Mouse (Mus musculus): ENCODE data around the gene Rgs6. TPM values are rescaled to one million over a fixed set of nuclear protein-coding genes. Genes with fewer than 3 reads are reported as not detected.

Rgs6 gene
- polyA plus RNA-seq, 1 experiment: 0.57 TPM

GRCm38 (mm10) chr12:82754501-82754900 is 166.4 kb downstream of the Rgs6 start:
- Histone ChIP-seq H3K36me3 (ENCODE audit: control insufficient read depth, insufficient read depth, low read length) (no peaks in the 10 kb centered on the region), H3K27me3 (ENCODE audit: control insufficient read depth, insufficient read depth, low read length) (no peaks in the 10 kb centered on the region), H3K27ac (ENCODE audit: insufficient read depth, low read depth, low read length) (no peak overlapping the region), H3K4me1 (ENCODE audit: control insufficient read depth, insufficient read depth, insufficient read length, low read length) (no peaks in the 10 kb centered on the region), H3K4me3 (ENCODE audit: low read depth, low read length) (no peak overlapping the region)
- 12% methylated on average over 3 of the region's 3 CpGs for WGBS
- no peak for TF ChIP-seq POLR2A (IDR thresholded peaks at IDR 0.05; ENCODE audit: low read depth, low read length)
- no peak for TF ChIP-seq CTCF (IDR thresholded peaks at IDR 0.05; ENCODE audit: extremely low read depth, insufficient read length, insufficient replicate concordance, low read depth, low read length)

DNA sequence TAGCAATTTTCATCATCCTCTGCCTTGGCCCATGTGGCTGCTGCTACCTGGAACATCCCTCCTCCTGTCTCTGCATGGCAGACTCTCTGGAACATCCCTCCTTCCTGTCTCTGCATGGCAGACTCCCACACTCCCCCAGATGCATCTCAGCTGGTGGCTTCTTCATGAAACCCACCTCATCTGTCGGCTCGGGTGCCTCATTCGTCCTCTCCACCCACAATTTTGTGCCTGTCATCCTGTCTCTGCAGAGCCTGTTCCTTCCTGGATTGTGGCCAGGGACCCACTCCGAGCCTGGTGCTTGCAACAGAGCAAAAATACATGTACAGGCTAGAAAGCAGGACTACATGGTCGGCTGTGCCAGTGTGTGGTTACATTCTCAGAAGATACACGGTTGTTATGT is 168.7 kb downstream of the Rgs6 start:
- Histone ChIP-seq H3K36me3 (ENCODE audit: control insufficient read depth, insufficient read depth, low read length) (no peaks in the 10 kb centered on the region), H3K27me3 (ENCODE audit: control insufficient read depth, insufficient read depth, low read length) (no peaks in the 10 kb centered on the region), H3K27ac (ENCODE audit: insufficient read depth, low read depth, low read length) (no peak overlapping the region), H3K4me1 (ENCODE audit: control insufficient read depth, insufficient read depth, insufficient read length, low read length) (no peaks in the 10 kb centered on the region), H3K4me3 (ENCODE audit: low read depth, low read length) (no peak overlapping the region)
- TF ChIP-seq CTCF (IDR thresholded peaks at IDR 0.05; ENCODE audit: extremely low read depth, insufficient read length, insufficient replicate concordance, low read depth, low read length) (no peak), POLR2A (IDR thresholded peaks at IDR 0.05; ENCODE audit: low read depth, low read length) (no peak)
- WGBS: 43% methylated on average over 6 of the region's 6 CpGs

- H3K27me3 ChIP-seq (ENCODE audit: control insufficient read depth, insufficient read depth, low read length): no peaks in the 10 kb centered on the region
- TF ChIP-seq CTCF (IDR thresholded peaks at IDR 0.05; ENCODE audit: extremely low read depth, insufficient read length, insufficient replicate concordance, low read depth, low read length) (no peak), POLR2A (IDR thresholded peaks at IDR 0.05; ENCODE audit: low read depth, low read length) (no peak)
- no peak overlapping the region for H3K27ac ChIP-seq (ENCODE audit: insufficient read depth, low read depth, low read length)
- H3K4me1 ChIP-seq (ENCODE audit: control insufficient read depth, insufficient read depth, insufficient read length, low read length): no peaks in the 10 kb centered on the region
- no peak overlapping the region for H3K4me3 ChIP-seq (ENCODE audit: low read depth, low read length)
- H3K36me3 ChIP-seq (ENCODE audit: control insufficient read depth, insufficient read depth, low read length): no peaks in the 10 kb centered on the region
- 74% methylated on average over 1 of the region's 1 CpGs for WGBS
Observed at GRCm38 (mm10) chr12:82757367-82757766, 169.3 kb downstream of the Rgs6 start.

DNA sequence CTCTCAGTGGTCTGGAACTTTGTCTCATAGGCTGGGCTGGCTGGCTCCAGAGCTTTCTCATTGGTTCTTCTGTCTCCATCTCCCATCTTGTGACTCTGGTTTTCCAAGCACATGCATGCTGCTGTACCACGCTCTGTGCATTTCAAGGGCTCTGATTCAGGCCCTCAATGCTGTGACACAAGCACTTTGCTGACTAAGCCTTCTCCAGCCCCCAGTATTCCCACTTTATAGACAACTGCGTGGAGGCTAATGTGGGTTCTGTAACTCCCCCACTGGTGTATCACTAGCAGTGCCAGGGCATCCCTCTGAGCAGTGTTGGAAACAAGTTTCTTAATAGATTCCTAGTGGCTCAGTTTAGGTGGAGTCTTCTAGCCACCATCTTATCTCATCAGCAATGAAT is 174.0 kb downstream of the Rgs6 start:
- Histone ChIP-seq H3K4me3 (ENCODE audit: low read depth, low read length) (no peak overlapping the region), H3K36me3 (ENCODE audit: control insufficient read depth, insufficient read depth, low read length) (no peaks in the 10 kb centered on the region), H3K4me1 (ENCODE audit: control insufficient read depth, insufficient read depth, insufficient read length, low read length) (no peaks in the 10 kb centered on the region), H3K27ac (ENCODE audit: insufficient read depth, low read depth, low read length) (no peak overlapping the region), H3K27me3 (ENCODE audit: control insufficient read depth, insufficient read depth, low read length) (no peaks in the 10 kb centered on the region)
- TF ChIP-seq POLR2A (IDR thresholded peaks at IDR 0.05; ENCODE audit: low read depth, low read length): no peak
- WGBS: 89% methylated on average over 2 of the region's 2 CpGs

DNA sequence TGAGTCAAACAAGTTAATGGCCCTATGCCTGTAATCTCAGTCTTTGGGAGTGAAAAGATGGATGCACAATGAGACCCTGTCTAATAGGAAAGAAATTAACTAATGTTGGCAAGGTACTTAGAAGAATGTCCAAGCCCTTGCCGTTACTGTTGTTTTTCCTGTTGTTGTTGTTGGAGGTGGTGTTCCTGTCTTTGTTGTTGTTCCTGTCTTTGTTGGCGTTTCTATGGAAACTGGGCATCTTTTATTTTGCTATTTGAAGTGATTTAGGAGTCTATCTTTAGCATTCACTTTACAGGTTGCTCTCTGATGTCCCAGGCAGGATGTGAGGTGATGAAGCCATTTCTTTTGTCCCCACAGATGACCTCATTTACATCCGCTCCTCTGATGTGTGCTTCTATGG is 180.6 kb downstream of the Rgs6 start:
- WGBS: 81% methylated on average over 3 of the region's 3 CpGs
- Histone ChIP-seq H3K4me3 (ENCODE audit: low read depth, low read length) (no peak overlapping the region), H3K27ac (ENCODE audit: insufficient read depth, low read depth, low read length) (no peak overlapping the region), H3K4me1 (ENCODE audit: control insufficient read depth, insufficient read depth, insufficient read length, low read length) (no peaks in the 10 kb centered on the region), H3K36me3 (ENCODE audit: control insufficient read depth, insufficient read depth, low read length) (no peaks in the 10 kb centered on the region), H3K27me3 (ENCODE audit: control insufficient read depth, insufficient read depth, low read length) (no peaks in the 10 kb centered on the region)
- no peak for TF ChIP-seq POLR2A (IDR thresholded peaks at IDR 0.05; ENCODE audit: low read depth, low read length)
- TF ChIP-seq CTCF (IDR thresholded peaks at IDR 0.05; ENCODE audit: extremely low read depth, insufficient read length, insufficient replicate concordance, low read depth, low read length): no peak

DNA sequence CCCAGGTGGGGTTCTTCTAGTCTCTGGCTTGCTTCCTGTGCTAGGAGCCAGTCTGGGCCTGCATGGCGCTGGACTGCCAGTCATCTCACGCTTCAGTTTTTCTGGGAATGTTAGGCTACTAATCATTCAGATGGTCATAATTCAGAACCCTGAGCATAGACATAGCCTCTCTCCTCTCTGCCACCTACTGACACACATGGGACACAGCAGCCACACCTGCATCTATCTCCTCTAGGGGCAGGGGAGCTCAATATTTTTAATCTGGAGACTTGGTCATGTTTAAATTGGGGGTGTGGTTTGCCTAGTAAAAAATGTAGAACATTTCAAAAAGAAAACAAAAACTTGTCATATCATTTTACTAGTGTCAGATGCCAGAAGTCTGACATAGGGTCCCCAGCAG is 184.1 kb downstream of the Rgs6 start:
- 93% methylated on average over 2 of the region's 2 CpGs for WGBS
- TF ChIP-seq POLR2A (IDR thresholded peaks at IDR 0.05; ENCODE audit: low read depth, low read length): no peak
- TF ChIP-seq CTCF (IDR thresholded peaks at IDR 0.05; ENCODE audit: extremely low read depth, insufficient read length, insufficient replicate concordance, low read depth, low read length): no peak
- Histone ChIP-seq H3K4me3 (ENCODE audit: low read depth, low read length) (no peak overlapping the region), H3K36me3 (ENCODE audit: control insufficient read depth, insufficient read depth, low read length) (no peaks in the 10 kb centered on the region), H3K4me1 (ENCODE audit: control insufficient read depth, insufficient read depth, insufficient read length, low read length) (no peaks in the 10 kb centered on the region), H3K27me3 (ENCODE audit: control insufficient read depth, insufficient read depth, low read length) (no peaks in the 10 kb centered on the region), H3K27ac (ENCODE audit: insufficient read depth, low read depth, low read length) (no peak overlapping the region)

DNA sequence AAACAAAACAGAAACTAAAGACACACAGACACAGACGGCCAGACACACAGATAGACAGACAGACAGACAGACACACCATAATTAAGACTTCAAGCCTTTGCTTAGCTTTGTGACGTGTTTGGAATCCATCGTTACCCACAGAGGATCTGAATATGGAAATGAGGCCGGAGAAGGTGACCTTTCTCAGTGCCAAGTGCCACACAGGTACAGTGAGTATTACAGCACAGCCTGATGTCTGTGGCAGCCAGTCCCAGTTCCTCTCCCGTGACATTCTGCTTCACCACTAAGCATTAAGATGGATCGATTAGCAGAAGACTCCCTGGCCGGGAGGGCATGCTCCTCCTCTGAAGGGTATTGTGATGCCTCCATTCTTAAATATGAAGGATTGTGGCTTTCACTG is 186.5 kb downstream of the Rgs6 start:
- no peaks in the 10 kb centered on the region for H3K4me1 ChIP-seq (ENCODE audit: control insufficient read depth, insufficient read depth, insufficient read length, low read length)
- 83% methylated on average over 7 of the region's 7 CpGs for WGBS

DNA sequence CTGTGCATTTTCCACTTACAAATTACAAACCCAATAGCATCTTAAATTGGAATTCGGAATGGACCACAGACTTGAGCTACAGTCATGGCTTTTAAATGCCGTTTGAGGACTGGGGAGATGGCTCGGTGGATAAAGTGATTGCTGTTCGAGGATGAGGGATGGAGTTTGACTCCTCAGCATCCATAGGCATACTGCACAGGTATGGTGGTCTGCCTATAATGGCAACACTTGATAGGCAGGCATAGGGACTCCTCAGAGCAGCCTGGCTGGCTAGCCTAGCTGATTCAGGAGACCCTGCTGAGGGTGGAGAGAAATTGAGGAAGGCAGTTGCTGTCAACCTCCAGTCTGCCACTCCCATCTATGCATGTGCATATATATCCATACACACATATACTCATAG is 188.6 kb downstream of the Rgs6 start:
- TF ChIP-seq POLR2A (IDR thresholded peaks at IDR 0.05; ENCODE audit: low read depth, low read length): no peak
- no peak for TF ChIP-seq CTCF (IDR thresholded peaks at IDR 0.05; ENCODE audit: extremely low read depth, insufficient read length, insufficient replicate concordance, low read depth, low read length)
- H3K4me1 ChIP-seq (ENCODE audit: control insufficient read depth, insufficient read depth, insufficient read length, low read length): no peaks in the 10 kb centered on the region
- no peak overlapping the region for H3K4me3 ChIP-seq (ENCODE audit: low read depth, low read length)
- H3K27me3 ChIP-seq (ENCODE audit: control insufficient read depth, insufficient read depth, low read length): no peaks in the 10 kb centered on the region
- WGBS: 83% methylated on average over 4 of the region's 4 CpGs
- H3K27ac ChIP-seq (ENCODE audit: insufficient read depth, low read depth, low read length): no peak overlapping the region
- no peaks in the 10 kb centered on the region for H3K36me3 ChIP-seq (ENCODE audit: control insufficient read depth, insufficient read depth, low read length)

More for the DNA sequence above, 186.5 kb downstream of the Rgs6 start:
- Histone ChIP-seq H3K27ac (ENCODE audit: insufficient read depth, low read depth, low read length) (no peak overlapping the region), H3K36me3 (ENCODE audit: control insufficient read depth, insufficient read depth, low read length) (no peaks in the 10 kb centered on the region), H3K4me3 (ENCODE audit: low read depth, low read length) (no peak overlapping the region), H3K27me3 (ENCODE audit: control insufficient read depth, insufficient read depth, low read length) (no peaks in the 10 kb centered on the region)
- no peak for TF ChIP-seq CTCF (IDR thresholded peaks at IDR 0.05; ENCODE audit: extremely low read depth, insufficient read length, insufficient replicate concordance, low read depth, low read length)
- no peak for TF ChIP-seq POLR2A (IDR thresholded peaks at IDR 0.05; ENCODE audit: low read depth, low read length)

Data from small intestine, adult 2 months (tissue).